Mouse (Mus musculus): ENCODE data around the gene Arid1b.

DNA sequence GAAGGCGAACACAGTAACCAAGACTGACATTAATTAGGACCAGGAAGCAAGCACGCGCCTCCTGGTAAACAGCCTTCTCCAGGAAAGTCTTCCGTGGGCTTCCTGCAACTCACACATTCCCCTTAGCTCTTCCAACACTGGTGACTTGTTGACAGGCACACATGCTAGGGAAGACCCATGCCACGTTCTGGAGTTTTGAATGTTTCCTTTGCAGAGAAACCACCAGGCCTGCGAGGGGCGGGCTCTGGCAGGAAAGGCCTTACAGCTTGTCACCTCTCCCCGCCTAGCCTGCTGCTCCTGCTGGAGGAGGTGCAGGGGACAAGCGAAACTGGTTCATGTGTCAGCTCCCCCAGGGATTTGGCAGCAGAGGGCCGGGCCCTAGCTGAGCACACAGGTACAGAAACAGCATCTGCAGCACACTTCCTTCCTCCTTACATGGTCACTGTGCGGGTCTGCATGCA lies 48.2 kb upstream of the Arid1b start:
- no peak for TF ChIP-seq CTCF (IDR thresholded peaks at IDR 0.05; ENCODE audit: borderline replicate concordance, extremely low read depth, insufficient read depth, insufficient read length)
- no peak for TF ChIP-seq POLR2A (IDR thresholded peaks at IDR 0.05; ENCODE audit: borderline replicate concordance, extremely low read depth, insufficient read depth, insufficient read length, poor library complexity, severe bottlenecking)
